Mouse (Mus musculus): ENCODE results near the gene Ptpro.

DNA sequence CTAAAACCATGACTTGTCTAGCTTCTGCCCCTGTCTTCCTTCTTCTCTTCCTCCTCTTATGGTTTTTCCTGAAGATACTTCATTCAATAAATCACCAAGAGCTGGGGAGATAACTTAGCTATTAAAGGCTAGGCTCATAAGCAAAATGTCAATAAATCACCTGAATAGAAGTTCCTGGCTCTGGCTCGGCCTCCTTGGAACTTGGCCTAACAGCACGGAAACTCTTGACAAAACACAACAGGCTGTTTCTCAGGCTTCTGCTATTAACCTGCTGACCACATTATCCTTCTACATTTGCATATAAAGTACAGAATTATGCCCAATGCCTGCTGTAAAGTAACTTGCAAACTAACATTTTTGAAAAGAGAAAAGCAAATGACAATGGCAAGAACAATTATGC, 40.7 kb upstream of the Ptpro start:
- TF ChIP-seq POLR2A (IDR thresholded peaks at IDR 0.05; ENCODE audit: control insufficient read depth, extremely low read depth, insufficient read depth, low read length, poor library complexity) (no peak), CTCF (IDR thresholded peaks at IDR 0.05; ENCODE audit: borderline replicate concordance, control insufficient read depth, extremely low read depth, insufficient read depth, low read length, poor library complexity) (no peak)
